Mouse (Mus musculus) hindbrain, embryonic 10.5 days (tissue): ENCODE results near the gene Acoxl. TPM values are rescaled to one million over a fixed set of nuclear protein-coding genes. Genes with fewer than 3 reads are reported as not detected.

Source experiments
- DNase-seq: peaks from one replicate; pipeline ENCODE4 v3.0.0-alpha.2; 2017; ENCODE audit warnings: low spot score
- H3K27ac ChIP-seq: fragments of 300-500 bp; sonication (generic); 2 replicates; pipeline ENCODE4 v1.5.1; 2016; ENCODE audit warnings: mild to moderate bottlenecking, moderate library complexity
- H3K27me3 ChIP-seq: fragments of 300-500 bp; sonication (generic); 2 replicates; pipeline ENCODE4 v1.6.1; 2016; ENCODE audit warnings: mild to moderate bottlenecking; ENCODE audit not compliant: poor library complexity, insufficient read depth, severe bottlenecking
- H3K36me3 ChIP-seq: fragments of 300-500 bp; sonication (generic); 2 replicates; pipeline ENCODE4 v1.6.1; 2016; ENCODE audit warnings: mild to moderate bottlenecking, moderate library complexity
- H3K4me1 ChIP-seq: fragments of 300-500 bp; sonication (generic); replicated peaks from 2 replicates; pipeline ENCODE4 v1.6.1; 2016; ENCODE audit warnings: mild to moderate bottlenecking
- H3K4me3 ChIP-seq: fragments of 300-500 bp; sonication (generic); 2 replicates; pipeline ENCODE4 v1.5.1; 2016; ENCODE audit warnings: mild to moderate bottlenecking, moderate library complexity
- H3K9me3 ChIP-seq: fragments of 300-500 bp; sonication (generic); 2 replicates; pipeline ENCODE4 v1.6.1; 2016; ENCODE audit warnings: mild to moderate bottlenecking, moderate library complexity
- WGBS: fragments of 180-500 bp; shearing (Covaris S2); methylation state at CpG from one replicate; pipeline ENCODE4 v1.1.7; 2016; 5-methylcytosine and 5-hydroxymethylcytosine counted together
- polyA plus RNA-seq: library from polyadenylated mRNA; unstranded; fragments of >200 nt; fragmentation: Nextera tagmentation; extraction: Ambion mirVana; gene quantifications from 2 replicates; pipeline ENCODE4 v1.2.1, GENCODE M21; 2016

The Acoxl gene
- 0.07 and 0.20 TPM in 2 replicates for polyA plus RNA-seq

- WGBS, result 77% methylated on average over 7 of the region's 7 CpGs
- H3K36me3 ChIP-seq, result no peaks in the 10 kb centered on the region
Measured at GRCm38 (mm10) chr2:127838576-127838975, at the start of gene Acoxl. Gene Acoxl, plus strand, starts transcription at chr2:127838876.

GRCm38 (mm10) chr2:127789138-127789537, 49.5 kb upstream of the Acoxl start:
- no peaks in the 10 kb centered on the region for H3K36me3 ChIP-seq
- no peaks in the 10 kb centered on the region for H3K9me3 ChIP-seq
- WGBS, result 6% methylated on average over 11 of the region's 11 CpGs
- peaks cover 36% of the 10 kb centered on the region for H3K4me1 ChIP-seq
- peak overlapping the region; percentile 77 for H3K4me3 ChIP-seq
- DNase-seq, result peak; percentile 39
- H3K27me3 ChIP-seq, result no peaks in the 10 kb centered on the region
- peak overlapping the region; percentile 94 for H3K27ac ChIP-seq

More at GRCm38 (mm10) chr2:127838576-127838975, at the start of gene Acoxl:
- H3K9me3 ChIP-seq, result no peaks in the 10 kb centered on the region
- no peak within 1 kb of the TSS for H3K27ac ChIP-seq
- no peak for DNase-seq
- peaks cover 8% of the 10 kb centered on the region for H3K4me1 ChIP-seq
- peaks cover 38% of the 10 kb centered on the region for H3K27me3 ChIP-seq
- H3K4me3 ChIP-seq, result no peak within 1 kb of the TSS

GRCm38 (mm10) chr2:127789651-127790270, 48.9 kb upstream of the Acoxl start:
- no peaks in the 10 kb centered on the region for H3K36me3 ChIP-seq
- H3K4me3 ChIP-seq, result peak overlapping the region; percentile 77
- H3K4me1 ChIP-seq, result peaks cover 36% of the 10 kb centered on the region
- peak overlapping the region; percentile 94; the same call in 1 of the 2 replicates for H3K27ac ChIP-seq
- H3K9me3 ChIP-seq, result no peaks in the 10 kb centered on the region
- H3K27me3 ChIP-seq, result no peaks in the 10 kb centered on the region
- WGBS, result 20% methylated on average over 9 of the region's 9 CpGs
- no peak for DNase-seq

GRCm38 (mm10) chr2:127791919-127792603, 46.6 kb upstream of the Acoxl start, which contains the start of gene Mtln:
Gene Mtln, minus strand, starts transcription at chr2:127792488.
- Histone ChIP-seq H3K4me3 (peak within 1 kb of the TSS; percentile 79), H3K27ac (peak within 1 kb of the TSS; percentile 97), H3K4me1 (peaks cover 36% of the 10 kb centered on the region), H3K27me3 (no peaks in the 10 kb centered on the region), H3K9me3 (no peaks in the 10 kb centered on the region), H3K36me3 (no peaks in the 10 kb centered on the region)
- peak; percentile 91 for DNase-seq
- 2% methylated on average over 37 of the region's 37 CpGs for WGBS

GRCm38 (mm10) chr2:127831401-127832102, 7.1 kb upstream of the Acoxl start, which contains the start of gene Bub1:
Gene Bub1, minus strand, starts transcription at chr2:127831865.
- peak; percentile 95 for DNase-seq
- Histone ChIP-seq H3K9me3 (no peaks in the 10 kb centered on the region), H3K27ac (peak within 1 kb of the TSS; percentile 89), H3K4me1 (peaks cover 25% of the 10 kb centered on the region), H3K4me3 (peak within 1 kb of the TSS; percentile 82), H3K27me3 (0 out of 2 replicates have a peak, but pooled peaks cover 3% of the 10 kb centered on the region), H3K36me3 (peaks cover 26% of the 10 kb centered on the region)
- WGBS, result under 1% methylated on average over 56 of the region's 56 CpGs

- Histone ChIP-seq H3K4me1 (peaks cover 25% of the 10 kb centered on the region), H3K9me3 (no peaks in the 10 kb centered on the region), H3K27me3 (0 out of 2 replicates have a peak, but pooled peaks cover 3% of the 10 kb centered on the region), H3K36me3 (peaks cover 19% of the 10 kb centered on the region), H3K27ac (peak overlapping the region; percentile 89), H3K4me3 (peak overlapping the region; percentile 82)
- DNase-seq, result no peak
- 44% methylated on average over 11 of the region's 11 CpGs for WGBS
Measured at GRCm38 (mm10) chr2:127832103-127832832, 6.4 kb upstream of the Acoxl start.

- Histone ChIP-seq H3K4me1 (peaks cover 25% of the 10 kb centered on the region), H3K9me3 (no peaks in the 10 kb centered on the region), H3K36me3 (peaks cover 13% of the 10 kb centered on the region), H3K27ac (no peak overlapping the region), H3K27me3 (peaks cover 6% of the 10 kb centered on the region; the same call in 1 of the 2 replicates), H3K4me3 (no peak overlapping the region)
- peak; percentile 5 for DNase-seq
- WGBS, result 22% methylated on average over 2 of the region's 2 CpGs
Measured at GRCm38 (mm10) chr2:127832833-127833190, 5.9 kb upstream of the Acoxl start.

- WGBS, result 14% methylated on average over 11 of the region's 11 CpGs
- no peak for DNase-seq
- Histone ChIP-seq H3K4me1 (peaks cover 8% of the 10 kb centered on the region), H3K9me3 (no peaks in the 10 kb centered on the region), H3K4me3 (no peak overlapping the region), H3K36me3 (no peaks in the 10 kb centered on the region), H3K27me3 (peaks cover 38% of the 10 kb centered on the region), H3K27ac (no peak overlapping the region)
Measured at GRCm38 (mm10) chr2:127839425-127839824, 749 bp downstream of the Acoxl start.

- Histone ChIP-seq H3K27me3 (peaks cover 35% of the 10 kb centered on the region), H3K4me1 (peaks cover 8% of the 10 kb centered on the region), H3K9me3 (no peaks in the 10 kb centered on the region), H3K4me3 (no peak overlapping the region), H3K27ac (no peak overlapping the region), H3K36me3 (no peaks in the 10 kb centered on the region)
- no peak for DNase-seq
- WGBS, result 84% methylated on average over 1 of the region's 1 CpGs
Measured at GRCm38 (mm10) chr2:127841402-127841801, 2.7 kb downstream of the Acoxl start.

GRCm38 (mm10) chr2:127842421-127842820, 3.7 kb downstream of the Acoxl start:
- Histone ChIP-seq H3K36me3 (no peaks in the 10 kb centered on the region), H3K4me1 (peaks cover 8% of the 10 kb centered on the region), H3K27me3 (peaks cover 35% of the 10 kb centered on the region), H3K9me3 (no peaks in the 10 kb centered on the region), H3K4me3 (no peak overlapping the region), H3K27ac (no peak overlapping the region)
- DNase-seq, result no peak
- 79% methylated on average over 3 of the region's 3 CpGs for whole genome bisulfite sequencing

GRCm38 (mm10) chr2:127845346-127845982, 6.8 kb downstream of the Acoxl start:
- WGBS, result 64% methylated on average over 7 of the region's 7 CpGs
- no peak for DNase-seq
- no peak overlapping the region for H3K27ac ChIP-seq

GRCm38 (mm10) chr2:127846008-127846407, 7.3 kb downstream of the Acoxl start:
- Histone ChIP-seq H3K4me1 (no peaks in the 10 kb centered on the region), H3K9me3 (no peaks in the 10 kb centered on the region), H3K27ac (no peak overlapping the region), H3K36me3 (no peaks in the 10 kb centered on the region), H3K4me3 (no peak overlapping the region), H3K27me3 (peaks cover 2% of the 10 kb centered on the region; the same call in 1 of the 2 replicates)
- DNase-seq, result no peak

More at GRCm38 (mm10) chr2:127845346-127845982, 6.8 kb downstream of the Acoxl start:
- H3K4me1 ChIP-seq, result no peaks in the 10 kb centered on the region
- H3K36me3 ChIP-seq, result no peaks in the 10 kb centered on the region
- H3K4me3 ChIP-seq, result no peak overlapping the region
- no peaks in the 10 kb centered on the region for H3K9me3 ChIP-seq
- H3K27me3 ChIP-seq, result peaks cover 7% of the 10 kb centered on the region
